Mouse (Mus musculus) embryonic facial prominence, embryonic 12.5 days (tissue): ENCODE measurements around the gene Fam3c. TPM values are rescaled to one million over a fixed set of nuclear protein-coding genes. Genes with fewer than 3 reads are reported as not detected.

Experiments
- ATAC-seq: fragments of 200-750 bp; cut with Nextera tagmentation; 2 replicates; pipeline ENCODE4 v1.8.0; 2017; ENCODE audit not compliant: insufficient number of reproducible peaks, insufficient read depth, low FRiP score, low TSS enrichment
- H3K27ac ChIP-seq: fragments of 300-500 bp; sonication (generic); 2 replicates; pipeline ENCODE4 v1.5.1; 2016; ENCODE audit warnings: mild to moderate bottlenecking
- H3K27me3 ChIP-seq: fragments of 300-500 bp; sonication (generic); 2 replicates; pipeline ENCODE4 v1.6.1; 2016; ENCODE audit warnings: mild to moderate bottlenecking, moderate library complexity
- H3K36me3 ChIP-seq: fragments of 300-500 bp; sonication (generic); 2 replicates; pipeline ENCODE4 v1.6.1; 2016; ENCODE audit warnings: mild to moderate bottlenecking
- H3K4me1 ChIP-seq: fragments of 300-500 bp; sonication (generic); 2 replicates; pipeline ENCODE4 v1.6.1; 2016
- H3K4me2 ChIP-seq: fragments of 300-500 bp; sonication (generic); replicated peaks from 2 replicates; pipeline ENCODE4 v1.6.1; 2016; ENCODE audit warnings: mild to moderate bottlenecking, moderate library complexity
- H3K4me3 ChIP-seq: fragments of 300-500 bp; sonication (generic); 2 replicates; pipeline ENCODE4 v1.5.1; 2016; ENCODE audit warnings: mild to moderate bottlenecking
- H3K9ac ChIP-seq: fragments of 300-500 bp; sonication (generic); 2 replicates; pipeline ENCODE4 v1.6.1; 2016; ENCODE audit warnings: mild to moderate bottlenecking, moderate library complexity
- H3K9me3 ChIP-seq: fragments of 300-500 bp; sonication (generic); 2 replicates; pipeline ENCODE4 v1.6.1; 2016; ENCODE audit warnings: mild to moderate bottlenecking, moderate library complexity
- WGBS: fragments of 180-500 bp; shearing (Covaris S2); methylation state at CpG from one replicate; pipeline ENCODE4 v1.1.7; 2016; 5-methylcytosine and 5-hydroxymethylcytosine counted together
- polyA plus RNA-seq: library from polyadenylated mRNA; unstranded; fragments of >200 nt; fragmentation: Nextera tagmentation; extraction: Ambion mirVana; gene quantifications from 2 replicates; pipeline ENCODE4 v1.2.1, GENCODE M21; 2016

The Fam3c gene
- polyA plus RNA-seq, 1 experiment from 2014 or later = 49.3 TPM

- Histone ChIP-seq H3K4me2 (no peak overlapping the region), H3K4me3 (no peak overlapping the region), H3K4me1 (0 out of 2 replicates have a peak, but pooled peaks cover 4% of the 10 kb centered on the region), H3K9me3 (no peaks in the 10 kb centered on the region), H3K27me3 (no peaks in the 10 kb centered on the region), H3K9ac (no peak overlapping the region), H3K36me3 (0 out of 2 replicates have a peak, but pooled peaks cover under 1% of the 10 kb centered on the region), H3K27ac (no peak overlapping the region)
- WGBS = 87% methylated on average over 2 of the region's 2 CpGs
- ATAC-seq = no peak
Observed at GRCm38 (mm10) chr6:22332548-22332947, 23.5 kb downstream of the Fam3c start.

DNA sequence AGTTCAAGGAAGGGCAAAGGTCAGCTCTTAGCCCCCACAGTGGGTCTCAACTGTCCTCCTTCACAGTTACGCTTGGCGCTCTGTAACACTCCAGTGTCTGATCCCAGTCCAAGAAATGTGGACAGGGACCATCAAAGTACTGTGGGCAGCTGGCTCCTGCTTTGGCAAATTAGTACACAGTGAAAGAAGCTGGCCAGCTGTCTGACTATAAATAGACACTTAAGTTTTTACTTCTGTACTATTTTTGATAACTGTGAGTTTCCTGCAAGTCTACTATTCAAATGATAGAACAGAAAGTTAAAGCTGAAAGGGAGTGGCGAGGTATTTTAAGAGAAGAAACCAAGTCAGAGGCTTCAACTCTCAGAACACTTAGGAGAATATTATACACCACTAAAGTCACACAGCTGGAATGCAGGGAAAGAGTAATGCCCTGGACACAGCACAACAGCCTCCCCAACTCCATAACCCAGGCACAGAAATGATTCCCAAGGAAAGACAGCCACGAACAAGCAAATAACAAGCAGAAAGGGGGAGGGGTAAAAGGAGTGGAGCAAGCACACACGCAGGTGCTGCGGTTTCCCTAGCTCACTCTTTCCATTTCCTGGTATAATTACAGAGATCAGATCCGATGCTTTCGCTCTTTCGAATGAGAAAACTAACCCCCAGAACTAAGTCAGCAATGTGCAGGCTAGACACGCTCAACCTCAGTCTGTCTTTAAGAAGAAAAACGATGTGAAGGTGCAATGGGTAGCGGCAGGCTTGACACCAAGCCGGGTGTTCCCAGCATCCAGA, 25.7 kb downstream of the Fam3c start:
- H3K27me3 ChIP-seq = no peaks in the 10 kb centered on the region
- H3K4me1 ChIP-seq = 0 out of 2 replicates have a peak, but pooled peaks cover 4% of the 10 kb centered on the region
- ATAC-seq = no peak
- H3K36me3 ChIP-seq = no peaks in the 10 kb centered on the region
- no peak overlapping the region for H3K27ac ChIP-seq
- H3K9ac ChIP-seq = no peak overlapping the region
- no peak overlapping the region for H3K4me3 ChIP-seq
- H3K4me2 ChIP-seq = no peak overlapping the region
- H3K9me3 ChIP-seq = no peaks in the 10 kb centered on the region
- 84% methylated on average over 13 of the region's 13 CpGs for WGBS

DNA sequence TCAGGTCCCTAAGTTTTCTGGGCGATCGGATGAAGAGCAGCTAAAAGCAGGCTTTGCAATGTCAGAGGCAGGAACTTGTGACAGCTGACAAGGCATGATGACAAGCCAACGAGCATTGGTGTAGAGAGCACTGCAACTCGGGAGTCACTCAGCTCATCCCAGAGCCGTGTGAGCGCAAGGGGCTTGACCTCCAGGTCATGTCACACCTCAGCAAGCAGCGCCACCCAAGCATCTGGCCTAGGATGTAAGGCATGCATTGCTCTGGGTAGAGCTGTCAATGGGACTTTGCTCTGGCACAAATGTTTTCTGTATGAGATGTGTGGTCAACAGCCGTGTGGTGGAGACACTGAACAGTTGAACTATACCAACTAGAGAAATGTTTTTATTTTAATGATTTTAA, 28.1 kb downstream of the Fam3c start:
- ATAC-seq = no peak
- Histone ChIP-seq H3K27me3 (no peaks in the 10 kb centered on the region), H3K4me3 (no peak overlapping the region), H3K9me3 (no peaks in the 10 kb centered on the region), H3K27ac (no peak overlapping the region), H3K9ac (no peak overlapping the region), H3K4me2 (no peak overlapping the region), H3K36me3 (no peaks in the 10 kb centered on the region), H3K4me1 (0 out of 2 replicates have a peak, but pooled peaks cover 4% of the 10 kb centered on the region)
- 72% methylated on average over 8 of the region's 8 CpGs for WGBS

- Histone ChIP-seq H3K9me3 (no peaks in the 10 kb centered on the region), H3K4me2 (no peak overlapping the region), H3K27ac (no peak overlapping the region), H3K36me3 (no peaks in the 10 kb centered on the region), H3K4me3 (no peak overlapping the region), H3K27me3 (no peaks in the 10 kb centered on the region), H3K4me1 (0 out of 2 replicates have a peak, but pooled peaks cover 4% of the 10 kb centered on the region), H3K9ac (no peak overlapping the region)
- 70% methylated on average over 4 of the region's 4 CpGs for WGBS
- no peak for ATAC-seq
Observed at GRCm38 (mm10) chr6:22327091-22327490, 29.0 kb downstream of the Fam3c start.

DNA sequence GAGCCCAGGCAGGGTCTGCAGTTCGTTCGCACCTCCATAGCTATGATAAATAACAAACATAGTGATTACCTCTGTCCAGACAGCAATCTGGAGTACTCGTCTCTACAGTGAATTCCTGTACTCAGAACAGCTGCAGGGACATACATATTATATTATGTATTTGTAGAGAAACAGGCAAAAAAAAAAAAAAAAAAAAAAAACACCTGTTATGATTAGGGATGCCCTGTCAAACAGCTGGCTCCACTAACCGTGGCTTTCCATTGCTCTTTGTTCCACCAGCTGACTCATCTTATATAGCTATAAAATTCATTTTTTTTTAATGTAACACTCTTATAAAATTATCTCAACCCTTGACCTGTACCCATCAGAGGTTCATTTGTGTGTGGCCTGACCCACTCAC, 29.8 kb downstream of the Fam3c start:
- WGBS = 73% methylated on average over 4 of the region's 4 CpGs

DNA sequence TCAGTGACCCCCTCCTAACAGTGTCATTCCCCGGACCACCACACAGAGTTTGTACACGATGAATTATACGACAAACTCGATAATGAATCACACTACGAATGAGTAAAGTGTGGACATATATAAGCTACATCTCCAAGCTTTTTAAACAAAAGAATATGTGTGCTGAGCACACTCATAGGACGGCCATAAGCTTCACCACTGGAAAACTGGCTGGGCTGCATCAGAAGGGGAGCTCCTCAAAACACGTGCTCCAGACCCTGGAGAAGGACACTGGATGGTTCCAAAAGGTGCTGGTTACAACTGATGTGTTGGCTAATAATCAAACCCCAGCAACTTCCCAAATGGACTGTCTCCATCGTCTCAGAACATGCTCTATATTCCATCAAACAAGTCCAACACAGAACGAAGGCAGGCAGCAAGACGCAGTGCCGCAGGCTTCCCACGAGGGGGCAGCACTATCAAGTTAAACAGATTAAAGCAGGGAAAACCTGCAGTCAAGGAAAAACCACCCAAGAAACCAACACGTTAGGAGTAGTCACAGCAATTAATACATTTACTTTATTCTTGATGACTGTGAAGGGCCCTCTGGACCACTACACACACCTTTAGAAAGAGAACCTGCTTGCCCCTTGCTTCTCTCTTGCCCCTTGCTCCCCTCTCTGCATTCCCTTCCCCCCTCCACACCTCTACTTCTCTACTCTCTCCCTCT, 30.5 kb downstream of the Fam3c start:
- no peak overlapping the region for H3K4me2 ChIP-seq
- 0 out of 2 replicates have a peak, but pooled peaks cover 4% of the 10 kb centered on the region for H3K4me1 ChIP-seq
- no peaks in the 10 kb centered on the region for H3K27me3 ChIP-seq
- ATAC-seq = no peak
- no peak overlapping the region for H3K4me3 ChIP-seq
- WGBS = 56% methylated on average over 13 of the region's 13 CpGs
- peaks cover 5% of the 10 kb centered on the region; the same call in 1 of the 2 replicates for H3K36me3 ChIP-seq
- no peaks in the 10 kb centered on the region for H3K9me3 ChIP-seq
- no peak overlapping the region for H3K27ac ChIP-seq
- no peak overlapping the region for H3K9ac ChIP-seq

More for the DNA sequence above, 29.8 kb downstream of the Fam3c start:
- no peaks in the 10 kb centered on the region for H3K36me3 ChIP-seq
- H3K4me1 ChIP-seq = 0 out of 2 replicates have a peak, but pooled peaks cover 4% of the 10 kb centered on the region
- no peak overlapping the region for H3K4me3 ChIP-seq
- H3K9ac ChIP-seq = no peak overlapping the region
- no peaks in the 10 kb centered on the region for H3K9me3 ChIP-seq
- ATAC-seq = no peak
- no peaks in the 10 kb centered on the region for H3K27me3 ChIP-seq
- H3K4me2 ChIP-seq = no peak overlapping the region
- H3K27ac ChIP-seq = no peak overlapping the region

GRCm38 (mm10) chr6:22298059-22298458, 58.0 kb downstream of the Fam3c start:
- Histone ChIP-seq H3K9me3 (no peaks in the 10 kb centered on the region), H3K4me3 (no peak overlapping the region), H3K27ac (no peak overlapping the region), H3K4me1 (0 out of 2 replicates have a peak, but pooled peaks cover 5% of the 10 kb centered on the region), H3K36me3 (no peaks in the 10 kb centered on the region), H3K9ac (no peak overlapping the region), H3K4me2 (no peak overlapping the region), H3K27me3 (no peaks in the 10 kb centered on the region)
- ATAC-seq = no peak
- WGBS = 61% methylated on average over 14 of the region's 14 CpGs

GRCm38 (mm10) chr6:22297028-22297427, 59.0 kb downstream of the Fam3c start:
- Histone ChIP-seq H3K4me3 (no peak overlapping the region), H3K4me1 (0 out of 2 replicates have a peak, but pooled peaks cover 5% of the 10 kb centered on the region), H3K9ac (no peak overlapping the region), H3K36me3 (no peaks in the 10 kb centered on the region), H3K27me3 (no peaks in the 10 kb centered on the region), H3K27ac (no peak overlapping the region), H3K9me3 (no peaks in the 10 kb centered on the region), H3K4me2 (no peak overlapping the region)
- 72% methylated on average over 6 of the region's 6 CpGs for WGBS
- no peak for ATAC-seq

- 33% methylated on average over 3 of the region's 3 CpGs for WGBS
- H3K4me3 ChIP-seq = no peak overlapping the region
- H3K4me1 ChIP-seq = peaks cover 12% of the 10 kb centered on the region; the same call in 1 of the 2 replicates
- H3K36me3 ChIP-seq = no peaks in the 10 kb centered on the region
- no peaks in the 10 kb centered on the region for H3K9me3 ChIP-seq
- H3K9ac ChIP-seq = no peak overlapping the region
- H3K27ac ChIP-seq = no peak overlapping the region
- H3K4me2 ChIP-seq = no peak overlapping the region
- no peak for ATAC-seq
- peaks cover 12% of the 10 kb centered on the region for H3K27me3 ChIP-seq
Observed at GRCm38 (mm10) chr6:22293922-22294321, 62.1 kb downstream of the Fam3c start.

DNA sequence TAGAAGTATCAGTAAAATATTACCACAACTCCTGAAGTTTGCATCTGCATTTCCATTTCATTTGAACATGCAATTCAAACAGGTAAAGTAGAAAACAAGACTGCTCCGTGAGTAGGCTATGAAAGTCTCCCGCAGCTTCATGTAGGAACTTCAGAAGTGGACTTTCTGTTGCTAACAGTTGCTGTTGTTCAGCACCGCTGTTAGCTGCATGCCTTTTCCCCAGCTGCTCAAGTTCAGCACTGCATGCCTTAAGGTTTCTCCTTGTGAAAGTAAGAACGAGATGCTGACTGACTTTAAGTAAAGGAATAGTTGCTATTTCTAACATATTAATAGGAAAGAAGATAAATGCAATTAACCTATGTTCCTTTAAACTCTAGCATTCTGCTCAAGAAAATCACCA, 64.0 kb downstream of the Fam3c start:
- H3K4me3 ChIP-seq = no peak overlapping the region
- H3K27me3 ChIP-seq = peaks cover 22% of the 10 kb centered on the region
- no peak overlapping the region for H3K27ac ChIP-seq
- no peak overlapping the region for H3K4me2 ChIP-seq
- 36% methylated on average over 4 of the region's 4 CpGs for WGBS
- H3K36me3 ChIP-seq = no peaks in the 10 kb centered on the region
- no peak overlapping the region for H3K9ac ChIP-seq
- no peak for ATAC-seq
- no peaks in the 10 kb centered on the region for H3K9me3 ChIP-seq
- H3K4me1 ChIP-seq = peaks cover 18% of the 10 kb centered on the region

- no peak overlapping the region for H3K27ac ChIP-seq
- H3K9me3 ChIP-seq = no peaks in the 10 kb centered on the region
- H3K9ac ChIP-seq = no peak overlapping the region
- 78% methylated on average over 8 of the region's 8 CpGs for WGBS
- no peak overlapping the region for H3K4me3 ChIP-seq
- peaks cover 18% of the 10 kb centered on the region for H3K4me1 ChIP-seq
- H3K36me3 ChIP-seq = no peaks in the 10 kb centered on the region
- no peak overlapping the region for H3K4me2 ChIP-seq
- no peak for ATAC-seq
- peaks cover 28% of the 10 kb centered on the region for H3K27me3 ChIP-seq
Observed at GRCm38 (mm10) chr6:22290790-22291189, 65.3 kb downstream of the Fam3c start.
